Mouse (Mus musculus) MEL (cell line): ENCODE results near the gene Timmdc1. TPM values are rescaled to one million over a fixed set of nuclear protein-coding genes. Genes with fewer than 3 reads are reported as not detected.

Experiments used
- DNase-seq: peaks from one replicate; pipeline ENCODE4 v3.0.0; 2011; ENCODE audit warnings: low read depth, low spot score
- H3K27ac ChIP-seq: 2 replicates; pipeline ENCODE4 v1.5.1; 2012; ENCODE audit warnings: low read depth, mild to moderate bottlenecking, control low read depth, low read length, moderate library complexity; ENCODE audit not compliant: control insufficient read depth
- H3K27me3 ChIP-seq, 2 experiments: fragments of 150-350 bp in 1 of 2; sonication (generic) in 1 of 2; 2 replicates each; pipeline ENCODE4 v1.6.1; 2012; ENCODE audit warnings: low read length in 2 of 2, mild to moderate bottlenecking in 2 of 2, improper control_type of control experiment in 1 of 2, moderate library complexity in 1 of 2; ENCODE audit not compliant: insufficient read depth in 2 of 2, control insufficient read depth in 1 of 2
- H3K36me3 ChIP-seq, 2 experiments: 2 replicates each; pipeline ENCODE4 v1.6.1; 2012 to 2014; ENCODE audit warnings: low read length in 2 of 2, improper control_type of control experiment in 1 of 2, inconsistent platforms in 1 of 2, mild to moderate bottlenecking in 1 of 2; ENCODE audit not compliant: insufficient read depth in 2 of 2, control insufficient read depth in 1 of 2
- H3K4me1 ChIP-seq, 2 experiments: fragments of 150-350 bp in 1 of 2; sonication (generic) in 1 of 2; 2 replicates each; pipeline ENCODE4 v1.6.1; 2012; ENCODE audit warnings: low read length in 2 of 2, improper control_type of control experiment in 1 of 2, mild to moderate bottlenecking in 1 of 2; ENCODE audit not compliant: insufficient read depth in 2 of 2, control insufficient read depth in 1 of 2
- H3K4me3 ChIP-seq, 2 experiments: fragments of 150-350 bp in 1 of 2; sonication (generic) in 1 of 2; 2 replicates each; pipeline ENCODE4 v1.5.1; 2012; ENCODE audit warnings: low read depth in 2 of 2, low read length in 2 of 2, mild to moderate bottlenecking in 2 of 2, moderate library complexity in 2 of 2, control low read depth in 1 of 2, improper control_type of control experiment in 1 of 2; ENCODE audit not compliant: control insufficient read depth in 1 of 2, insufficient read depth in 1 of 2
- H3K79me2 ChIP-seq: 2 replicates; pipeline ENCODE4 v1.6.1; 2012; ENCODE audit warnings: mild to moderate bottlenecking, low read length, moderate library complexity; ENCODE audit not compliant: control insufficient read depth, poor library complexity, insufficient read depth
- H3K9ac ChIP-seq: 2 replicates; pipeline ENCODE4 v1.6.1; 2012; ENCODE audit warnings: low read depth, mild to moderate bottlenecking, control low read depth, low read length, moderate library complexity; ENCODE audit not compliant: control insufficient read depth, poor library complexity, severe bottlenecking
- H3K9me3 ChIP-seq: fragments of 150-350 bp; sonication (generic); replicated peaks from 2 replicates; pipeline ENCODE4 v1.6.1; 2012; ENCODE audit warnings: mild to moderate bottlenecking, low read length, improper control_type of control experiment, moderate library complexity; ENCODE audit not compliant: insufficient read depth
- BHLHE40 ChIP-seq: IDR thresholded peaks from 2 replicates; pipeline ENCODE4 v1.6.1; 2012; ENCODE audit warnings: low read depth, mild to moderate bottlenecking, inconsistent platforms, low read length, improper control_type of control experiment, borderline replicate concordance
- CTCF ChIP-seq, 3 experiments: IDR thresholded peaks in 2 of 3; conservative IDR thresholded peaks in 1 of 3; 2 replicates each; pipeline ENCODE4 v1.5.1; 2011 to 2012; ENCODE audit warnings: low read length in 3 of 3, low read depth in 2 of 3, mild to moderate bottlenecking in 2 of 3, improper control_type of control experiment in 1 of 3, inconsistent platforms in 1 of 3, mixed read lengths in 1 of 3, moderate library complexity in 1 of 3; ENCODE audit not compliant: control insufficient read depth in 1 of 3, insufficient read depth in 1 of 3, poor library complexity in 1 of 3, severe bottlenecking in 1 of 3
- ELF1 ChIP-seq: IDR thresholded peaks from 2 replicates; pipeline ENCODE4 v1.6.1; 2014; ENCODE audit warnings: low read depth, mild to moderate bottlenecking, inconsistent platforms, low read length, improper control_type of control experiment, moderate library complexity
- EP300 ChIP-seq, 2 experiments: IDR thresholded peaks; 2 replicates each; pipeline ENCODE4 v1.6.1; 2011; ENCODE audit warnings: improper control_type of control experiment in 2 of 2, low read length in 2 of 2, low read depth in 1 of 2, mild to moderate bottlenecking in 1 of 2
- ETS1 ChIP-seq: IDR thresholded peaks from 2 replicates; pipeline ENCODE4 v1.6.1; 2012; ENCODE audit warnings: low read depth, mild to moderate bottlenecking, inconsistent platforms, low read length, improper control_type of control experiment, moderate library complexity
- GABPA ChIP-seq: IDR thresholded peaks from 2 replicates; pipeline ENCODE4 v1.6.1; 2012; ENCODE audit warnings: low read depth, mild to moderate bottlenecking, inconsistent platforms, low read length, improper control_type of control experiment, moderate library complexity
- GATA1 ChIP-seq: IDR thresholded peaks from 2 replicates; pipeline ENCODE4 v1.6.1; 2011; ENCODE audit warnings: low read depth, low read length, improper control_type of control experiment
- HCFC1 ChIP-seq: IDR thresholded peaks from 2 replicates; pipeline ENCODE4 v1.6.1; 2012; ENCODE audit warnings: low read depth, mild to moderate bottlenecking, inconsistent platforms, low read length, improper control_type of control experiment, moderate library complexity
- KAT2A ChIP-seq: conservative IDR thresholded peaks from 2 replicates; pipeline ENCODE4 v1.6.1; 2012; ENCODE audit warnings: low read depth, low read length, improper control_type of control experiment, inconsistent platforms
- MAX ChIP-seq: IDR thresholded peaks from 2 replicates; pipeline ENCODE4 v1.6.1; 2011; ENCODE audit warnings: low read length, improper control_type of control experiment
- MEF2A ChIP-seq: IDR thresholded peaks from 2 replicates; pipeline ENCODE4 v1.6.1; 2014; ENCODE audit warnings: low read depth, mild to moderate bottlenecking, inconsistent platforms, low read length, improper control_type of control experiment; ENCODE audit not compliant: poor library complexity, insufficient replicate concordance, severe bottlenecking; ENCODE audit errors: extremely low read depth
- MXI1 ChIP-seq: IDR thresholded peaks from 2 replicates; pipeline ENCODE4 v1.6.1; 2011; ENCODE audit warnings: mild to moderate bottlenecking, low read depth, low read length, improper control_type of control experiment
- MYC ChIP-seq: IDR thresholded peaks from 2 replicates; pipeline ENCODE4 v1.6.1; 2011; ENCODE audit warnings: low read depth, mild to moderate bottlenecking, low read length, improper control_type of control experiment, moderate library complexity
- NELFE ChIP-seq: IDR thresholded peaks from 2 replicates; pipeline ENCODE4 v1.6.1; 2011; ENCODE audit warnings: low read depth, low read length, improper control_type of control experiment
- NRF1 ChIP-seq: IDR thresholded peaks from 2 replicates; pipeline ENCODE4 v1.6.1; 2014; ENCODE audit warnings: low read depth, mild to moderate bottlenecking, inconsistent platforms, low read length, improper control_type of control experiment, moderate library complexity; ENCODE audit not compliant: poor library complexity, insufficient read depth, severe bottlenecking
- POLR2A ChIP-seq, 2 experiments: IDR thresholded peaks; 2 replicates each; pipeline ENCODE4 v1.6.1; 2011 to 2012; ENCODE audit warnings: low read length in 2 of 2, mild to moderate bottlenecking in 2 of 2, control low read depth in 1 of 2, improper control_type of control experiment in 1 of 2, low read depth in 1 of 2, moderate library complexity in 1 of 2; ENCODE audit not compliant: control insufficient read depth in 1 of 2, insufficient read depth in 1 of 2, poor library complexity in 1 of 2
- POLR2AphosphoS2 ChIP-seq: IDR thresholded peaks from 2 replicates; pipeline ENCODE4 v1.6.1; 2011; ENCODE audit warnings: low read length, improper control_type of control experiment
- RCOR1 ChIP-seq: IDR thresholded peaks from 2 replicates; pipeline ENCODE4 v1.6.1; 2012; ENCODE audit warnings: low read depth, mild to moderate bottlenecking, inconsistent platforms, low read length, improper control_type of control experiment
- SIN3A ChIP-seq: IDR thresholded peaks from 2 replicates; pipeline ENCODE4 v1.6.1; 2012; ENCODE audit warnings: low read length, improper control_type of control experiment, inconsistent platforms
- SMC3 ChIP-seq: IDR thresholded peaks from 2 replicates; pipeline ENCODE4 v1.6.1; 2011; ENCODE audit warnings: low read depth, low read length, improper control_type of control experiment
- TAL1 ChIP-seq: IDR thresholded peaks from 2 replicates; pipeline ENCODE4 v1.6.1; 2012; ENCODE audit warnings: mild to moderate bottlenecking, inconsistent platforms, low read length, moderate library complexity, mixed read lengths
- TBP ChIP-seq: IDR thresholded peaks from 2 replicates; pipeline ENCODE4 v1.8.0; 2011; ENCODE audit warnings: low read depth, low read length, improper control_type of control experiment
- TCF12 ChIP-seq: IDR thresholded peaks from 2 replicates; pipeline ENCODE4 v1.6.1; 2014; ENCODE audit warnings: low read depth, mild to moderate bottlenecking, inconsistent platforms, low read length, improper control_type of control experiment, moderate library complexity
- UBTF ChIP-seq: IDR thresholded peaks from 2 replicates; pipeline ENCODE4 v1.6.1; 2012; ENCODE audit warnings: low read depth, mild to moderate bottlenecking, inconsistent platforms, low read length, improper control_type of control experiment, moderate library complexity, borderline replicate concordance; ENCODE audit not compliant: insufficient read depth
- ZKSCAN1 ChIP-seq: IDR thresholded peaks from 2 replicates; pipeline ENCODE4 v1.6.1; 2012; ENCODE audit warnings: low read depth, mild to moderate bottlenecking, inconsistent platforms, low read length, improper control_type of control experiment, moderate library complexity
- ZMIZ1 ChIP-seq: IDR thresholded peaks from 2 replicates; pipeline ENCODE4 v1.6.1; 2012; ENCODE audit warnings: low read depth, mild to moderate bottlenecking, inconsistent platforms, low read length, improper control_type of control experiment, moderate library complexity
- ZNF384 ChIP-seq: IDR thresholded peaks from 2 replicates; pipeline ENCODE4 v1.6.1; 2012; ENCODE audit warnings: low read depth, mild to moderate bottlenecking, inconsistent platforms, low read length, improper control_type of control experiment
- polyA plus RNA-seq, 2 experiments: library from polyadenylated mRNA; stranded (reverse) in 1 of 2; unstranded in 1 of 2; fragments of >175 nt in 1 of 2; fragments of >200 nt in 1 of 2; gene quantifications; 2 replicates each; pipeline versions ENCODE4 v1.2.1 to v1.2.4; 2012; ENCODE audit warnings: low replicate concordance in 2 of 2, low read depth in 1 of 2; ENCODE audit not compliant: insufficient read length in 2 of 2, insufficient read depth in 1 of 2, missing spikeins in 1 of 2
- total RNA-seq: library from RNA; depleted of rRNA; stranded (reverse); fragments of 300-350 nt; gene quantifications from 2 replicates; pipeline ENCODE4 v1.2.3, GENCODE M21; 2012

Timmdc1 gene
- total and polyA plus RNA-seq, 3 experiments: 38.0 to 40.4 TPM; not detected in 1

GRCm38 (mm10) chr16:38454533-38455254, 67.8 kb downstream of the Timmdc1 start:
- H3K27me3 ChIP-seq: no peaks in the 10 kb centered on the region
- no peak overlapping the region for H3K4me3 ChIP-seq
- peaks cover 3 to 26% of the 10 kb centered on the region in 2 experiments for H3K4me1 ChIP-seq
- H3K36me3 ChIP-seq: peaks cover 0 to 22% of the 10 kb centered on the region in 2 experiments; a peak in 2 of 4 replicates
- H3K9me3 ChIP-seq: no peaks in the 10 kb centered on the region
- no peak for TF ChIP-seq ETS1
- no peak for TF ChIP-seq HCFC1
- TF ChIP-seq POLR2A (IDR thresholded peaks at IDR 0.05; ENCODE audit: control insufficient read depth in 1 of 2, insufficient read depth in 1 of 2, low read depth in 1 of 2, low read length in 2 of 2, poor library complexity in 1 of 2): no peak
- TF ChIP-seq NRF1: no peak
- TF ChIP-seq MAX: no peak
- no peak for TF ChIP-seq ZKSCAN1
- TF ChIP-seq TBP: no peak
- TF ChIP-seq BHLHE40: no peak
- TF ChIP-seq CTCF (IDR thresholded peaks at IDR 0.05 in 2 of 3, conservative IDR thresholded peaks at IDR 0.05 in 1 of 3; ENCODE audit: control insufficient read depth in 1 of 3, insufficient read depth in 1 of 3, low read depth in 2 of 3, low read length in 3 of 3, poor library complexity in 1 of 3, severe bottlenecking in 1 of 3): no peak
- no peak for TF ChIP-seq SIN3A
- no peak for TF ChIP-seq ELF1
- TF ChIP-seq UBTF: no peak
- peak overlapping the region; percentile 66; the same call in 1 of the 2 replicates for H3K27ac ChIP-seq
- no peak for DNase-seq
- H3K9ac ChIP-seq: no peak overlapping the region; the same call in 1 of the 2 replicates
- peaks cover 13% of the 10 kb centered on the region for H3K79me2 ChIP-seq

- peak overlapping the region in 1 of 2 experiments; percentile 89; a peak in 1 of 4 replicates for H3K4me3 ChIP-seq
- DNase-seq: peak; percentile 88
- H3K4me1 ChIP-seq: peaks cover 3 to 26% of the 10 kb centered on the region in 2 experiments
- H3K79me2 ChIP-seq: peaks cover 13% of the 10 kb centered on the region
- peak overlapping the region; percentile 43 for H3K9ac ChIP-seq
- H3K27ac ChIP-seq: peak overlapping the region; percentile 80
- no peaks in the 10 kb centered on the region for H3K9me3 ChIP-seq
- no peaks in the 10 kb centered on the region for H3K27me3 ChIP-seq
- peaks cover 0 to 22% of the 10 kb centered on the region in 2 experiments; a peak in 2 of 4 replicates for H3K36me3 ChIP-seq
- TF ChIP-seq ELF1 (no peak), ZNF384 (no peak), TCF12 (peak; percentile 42; the same call in 1 of the 2 replicates), ETS1 (peak; percentile 49; the same call in 1 of the 2 replicates), POLR2A (IDR thresholded peaks at IDR 0.05; ENCODE audit: control insufficient read depth in 1 of 2, insufficient read depth in 1 of 2, low read depth in 1 of 2, low read length in 2 of 2, poor library complexity in 1 of 2) (peak in 1 of 2 experiments; percentile 75; a peak in 2 of 4 replicates), HCFC1 (peak; percentile 24; the same call in 1 of the 2 replicates), TBP (peak; percentile 91), MEF2A (no peak), NELFE (peak; percentile 66), RCOR1 (no peak), KAT2A (no peak), TAL1 (peak; percentile 58), SIN3A (peak; percentile 82), GATA1 (peak; percentile 74), ZKSCAN1 (no peak), GABPA (no peak), UBTF (no peak), MYC (peak; percentile 55; the same call in 1 of the 2 replicates), MAX (no peak), SMC3 (no peak), POLR2AphosphoS2 (peak; percentile 27; the same call in 1 of the 2 replicates), ZMIZ1 (peak; percentile 72; the same call in 1 of the 2 replicates), BHLHE40 (no peak; the same call in 1 of the 2 replicates), EP300 (IDR thresholded peaks at IDR 0.05; ENCODE audit: low read depth in 1 of 2, low read length in 2 of 2) (peak; percentile 25 to 70; a peak in 3 of 4 replicates), MXI1 (peak; percentile 52; the same call in 1 of the 2 replicates)
Measured at GRCm38 (mm10) chr16:38453952-38454351, 68.5 kb downstream of the Timmdc1 start.
